Mouse (Mus musculus) kidney, embryonic 15.5 days (tissue): Measurements from ENCODE around the gene Ppp2r2c. TPM values are rescaled to one million over a fixed set of nuclear protein-coding genes. Genes with fewer than 3 reads are reported as not detected.

ENCODE experiments used
- ATAC-seq: fragments of 200-750 bp; cut with Nextera tagmentation; replicated peaks from 2 replicates; pipeline ENCODE4 v1.8.0; 2017; ENCODE audit warnings: moderate TSS enrichment; ENCODE audit not compliant: low FRiP score
- H3K27ac ChIP-seq: fragments of 300-500 bp; sonication (generic); 2 replicates; pipeline ENCODE4 v1.5.1; 2015; ENCODE audit warnings: mild to moderate bottlenecking, inconsistent platforms
- H3K27me3 ChIP-seq: fragments of 300-500 bp; sonication (generic); 2 replicates; pipeline ENCODE4 v1.6.1; 2015; ENCODE audit warnings: inconsistent platforms
- H3K36me3 ChIP-seq: fragments of 300-500 bp; sonication (generic); 2 replicates; pipeline ENCODE4 v1.6.1; 2015; ENCODE audit warnings: inconsistent platforms
- H3K4me1 ChIP-seq: fragments of 300-500 bp; sonication (generic); 2 replicates; pipeline ENCODE4 v1.6.1; 2015; ENCODE audit warnings: inconsistent platforms
- H3K4me2 ChIP-seq: fragments of 300-500 bp; sonication (generic); 2 replicates; pipeline ENCODE4 v1.6.1; 2015; ENCODE audit warnings: moderate library complexity, mild to moderate bottlenecking, inconsistent platforms
- H3K4me3 ChIP-seq: fragments of 300-500 bp; sonication (generic); replicated peaks from 2 replicates; pipeline ENCODE4 v1.5.1; 2015; ENCODE audit warnings: mild to moderate bottlenecking, inconsistent platforms
- H3K9ac ChIP-seq: fragments of 300-500 bp; sonication (generic); 2 replicates; pipeline ENCODE4 v1.6.1; 2015; ENCODE audit warnings: mild to moderate bottlenecking, inconsistent platforms
- H3K9me3 ChIP-seq: fragments of 300-500 bp; sonication (generic); replicated peaks from 2 replicates; pipeline ENCODE4 v1.6.1; 2016; ENCODE audit warnings: inconsistent platforms
- WGBS: fragments of 180-500 bp; shearing (Covaris S2); methylation state at CpG from one replicate; pipeline ENCODE4 v1.1.7; 2015; ENCODE audit warnings: mixed read lengths; 5-methylcytosine and 5-hydroxymethylcytosine counted together
- polyA plus RNA-seq: library from polyadenylated mRNA; unstranded; fragments of >200 nt; fragmentation: Nextera tagmentation; extraction: Ambion mirVana; gene quantifications from 2 replicates; pipeline ENCODE4 v1.2.1, GENCODE M21; 2015

Ppp2r2c gene
- polyA plus RNA-seq, 1 experiment from 2014 or later = 0.61 TPM

DNA sequence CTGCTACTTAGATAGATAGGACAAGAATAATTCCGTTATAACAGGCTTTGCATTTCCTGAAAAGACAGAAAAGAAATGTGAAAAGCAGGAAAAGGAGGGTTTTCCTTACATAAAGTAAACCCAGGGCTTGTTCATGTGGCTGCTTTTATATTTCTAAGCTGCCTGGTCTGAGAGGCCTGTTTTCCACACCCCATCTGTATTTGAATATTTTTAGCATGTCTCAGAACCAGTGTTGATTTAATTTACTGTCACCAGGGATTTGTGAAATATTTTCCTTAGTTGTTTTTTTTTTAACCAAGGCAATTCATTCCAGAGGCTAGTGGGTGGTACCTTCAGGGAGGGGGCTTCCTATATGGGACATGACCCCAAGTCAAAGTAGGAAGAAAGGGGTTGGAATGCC lies 26.6 kb upstream of the Ppp2r2c start:
- no peaks in the 10 kb centered on the region for H3K4me1 ChIP-seq
- WGBS = 36% methylated on average over 1 of the region's 1 CpGs
- no peaks in the 10 kb centered on the region for H3K27me3 ChIP-seq
- no peak overlapping the region for H3K4me2 ChIP-seq
- H3K36me3 ChIP-seq = no peaks in the 10 kb centered on the region
- no peak overlapping the region for H3K27ac ChIP-seq
- ATAC-seq = no peak
- H3K9me3 ChIP-seq = no peaks in the 10 kb centered on the region
- H3K4me3 ChIP-seq = no peak overlapping the region
- H3K9ac ChIP-seq = no peak overlapping the region

DNA sequence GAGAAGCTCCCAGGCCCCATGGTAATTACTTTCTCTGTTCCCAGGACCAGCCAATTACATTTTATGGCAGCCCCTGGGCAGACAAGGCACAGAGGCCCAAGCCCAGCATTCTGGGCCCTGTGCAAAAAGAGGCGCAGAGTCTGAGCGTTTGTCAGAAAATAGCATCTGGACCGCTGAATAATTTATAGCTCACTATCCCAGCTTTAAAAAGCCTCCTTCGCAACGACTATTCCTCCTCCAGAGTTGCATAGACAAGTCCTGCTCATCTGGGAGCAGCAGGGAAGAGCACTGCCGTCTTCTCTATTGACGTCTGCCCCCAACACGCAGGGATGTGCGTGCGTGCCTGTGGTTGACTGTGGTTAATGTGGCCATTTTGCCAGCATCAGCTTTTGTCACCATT lies 23.8 kb upstream of the Ppp2r2c start:
- no peaks in the 10 kb centered on the region for H3K4me1 ChIP-seq
- no peak overlapping the region for H3K27ac ChIP-seq
- 0 out of 2 replicates have a peak, but pooled peaks cover 8% of the 10 kb centered on the region for H3K27me3 ChIP-seq
- WGBS = 48% methylated on average over 10 of the region's 10 CpGs
- no peaks in the 10 kb centered on the region for H3K36me3 ChIP-seq
- H3K4me3 ChIP-seq = no peak overlapping the region
- H3K9ac ChIP-seq = no peak overlapping the region
- no peaks in the 10 kb centered on the region for H3K9me3 ChIP-seq
- ATAC-seq = no peak
- no peak overlapping the region for H3K4me2 ChIP-seq

DNA sequence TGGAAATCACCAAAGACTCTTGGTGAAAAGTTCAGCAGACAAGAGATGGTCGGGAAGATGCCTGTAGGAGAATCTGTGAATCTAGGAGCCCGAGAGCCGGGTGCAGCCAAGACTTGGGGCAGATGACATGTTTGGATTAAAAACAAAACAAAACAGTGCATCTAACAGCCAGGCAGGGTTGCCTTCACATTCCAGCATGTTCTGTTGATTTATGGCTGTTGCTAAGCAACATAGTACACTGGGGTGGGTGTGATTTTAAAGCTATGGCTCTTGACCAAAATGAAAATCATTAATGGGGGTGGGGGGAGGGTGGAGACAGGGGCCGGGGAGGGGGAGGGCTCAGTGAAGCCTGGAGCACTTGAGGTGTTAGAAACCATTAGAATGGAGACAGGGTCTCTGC lies 16.7 kb upstream of the Ppp2r2c start:
- peaks cover 20% of the 10 kb centered on the region; the same call in 1 of the 2 replicates for H3K27me3 ChIP-seq
- H3K27ac ChIP-seq = no peak overlapping the region
- no peak for ATAC-seq
- no peaks in the 10 kb centered on the region for H3K4me1 ChIP-seq
- no peaks in the 10 kb centered on the region for H3K9me3 ChIP-seq
- H3K9ac ChIP-seq = no peak overlapping the region
- WGBS = 40% methylated on average over 4 of the region's 4 CpGs
- no peaks in the 10 kb centered on the region for H3K36me3 ChIP-seq
- H3K4me3 ChIP-seq = no peak overlapping the region
- H3K4me2 ChIP-seq = no peak overlapping the region

DNA sequence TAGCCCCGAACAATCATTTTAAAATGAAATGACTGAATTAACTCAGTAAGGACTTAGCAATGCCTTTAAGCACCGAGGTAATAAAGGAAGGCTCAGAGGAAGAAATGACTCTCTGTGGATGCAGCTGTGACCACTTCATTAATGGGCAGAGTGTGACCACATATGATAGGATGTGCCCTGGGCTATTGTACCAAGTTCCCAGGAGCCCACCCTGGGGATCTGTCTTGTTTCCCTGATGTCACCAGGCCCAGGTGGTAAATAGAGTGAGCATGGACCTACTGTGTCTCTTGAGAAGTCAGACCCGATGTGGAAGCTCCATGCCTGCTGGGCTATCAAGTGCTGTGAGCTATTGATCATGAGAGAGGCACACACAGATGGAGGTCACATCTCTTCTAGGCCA lies 13.1 kb upstream of the Ppp2r2c start:
- H3K4me2 ChIP-seq = no peak overlapping the region
- no peaks in the 10 kb centered on the region for H3K36me3 ChIP-seq
- no peak overlapping the region for H3K27ac ChIP-seq
- no peaks in the 10 kb centered on the region for H3K4me1 ChIP-seq
- ATAC-seq = no peak
- no peak overlapping the region for H3K4me3 ChIP-seq
- 79% methylated on average over 3 of the region's 3 CpGs for WGBS
- no peaks in the 10 kb centered on the region for H3K9me3 ChIP-seq
- H3K9ac ChIP-seq = no peak overlapping the region
- H3K27me3 ChIP-seq = peaks cover 23% of the 10 kb centered on the region

DNA sequence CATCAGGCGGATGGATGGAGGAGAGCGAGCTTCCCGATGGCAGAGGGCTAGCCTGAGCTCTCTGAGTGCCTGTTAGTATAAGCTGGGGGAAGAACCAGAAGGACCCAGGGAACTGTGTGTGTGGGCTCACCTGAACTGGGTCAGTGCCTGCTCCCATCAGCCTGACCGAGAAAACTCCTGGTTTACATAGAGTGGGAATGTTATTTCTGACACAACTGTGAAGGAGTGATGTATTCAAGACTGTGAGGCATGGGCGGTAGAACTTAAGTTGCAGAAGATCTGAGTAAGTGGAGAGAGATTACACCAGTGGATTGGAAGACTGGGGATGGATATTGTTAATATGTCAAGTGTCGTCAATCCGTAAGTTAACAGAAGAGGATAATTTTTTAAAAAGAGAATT lies 11.8 kb upstream of the Ppp2r2c start:
- no peak for ATAC-seq
- H3K4me1 ChIP-seq = no peaks in the 10 kb centered on the region
- H3K4me3 ChIP-seq = no peak overlapping the region
- peaks cover 23% of the 10 kb centered on the region for H3K27me3 ChIP-seq
- no peak overlapping the region for H3K27ac ChIP-seq
- no peaks in the 10 kb centered on the region for H3K36me3 ChIP-seq
- no peak overlapping the region for H3K9ac ChIP-seq
- H3K9me3 ChIP-seq = no peaks in the 10 kb centered on the region
- WGBS = 93% methylated on average over 7 of the region's 7 CpGs
- no peak overlapping the region for H3K4me2 ChIP-seq

DNA sequence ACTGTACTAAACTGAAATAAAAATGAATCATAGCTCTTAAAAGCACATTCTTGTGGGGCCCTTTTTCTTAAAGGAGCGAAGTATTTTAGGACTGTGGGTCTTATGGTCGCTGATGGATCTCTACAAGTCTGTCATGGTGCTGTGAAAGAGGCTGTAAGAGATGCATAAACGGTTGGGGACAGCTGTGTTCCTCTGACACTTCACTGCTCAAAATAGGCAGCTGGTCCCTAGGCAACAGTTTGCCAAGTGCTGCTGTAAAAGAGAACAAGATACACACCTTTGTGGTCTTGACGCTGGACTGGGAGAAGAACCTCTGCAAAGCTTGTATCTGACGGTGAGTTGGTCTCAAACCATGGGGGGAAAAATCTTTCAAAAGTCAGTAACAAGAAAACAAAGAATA lies 10.8 kb upstream of the Ppp2r2c start:
- no peaks in the 10 kb centered on the region for H3K4me1 ChIP-seq
- no peak for ATAC-seq
- WGBS = 69% methylated on average over 5 of the region's 5 CpGs
- H3K4me3 ChIP-seq = no peak overlapping the region
- H3K4me2 ChIP-seq = no peak overlapping the region
- no peaks in the 10 kb centered on the region for H3K36me3 ChIP-seq
- no peak overlapping the region for H3K27ac ChIP-seq
- H3K9me3 ChIP-seq = no peaks in the 10 kb centered on the region
- H3K9ac ChIP-seq = no peak overlapping the region
- peaks cover 23% of the 10 kb centered on the region for H3K27me3 ChIP-seq

DNA sequence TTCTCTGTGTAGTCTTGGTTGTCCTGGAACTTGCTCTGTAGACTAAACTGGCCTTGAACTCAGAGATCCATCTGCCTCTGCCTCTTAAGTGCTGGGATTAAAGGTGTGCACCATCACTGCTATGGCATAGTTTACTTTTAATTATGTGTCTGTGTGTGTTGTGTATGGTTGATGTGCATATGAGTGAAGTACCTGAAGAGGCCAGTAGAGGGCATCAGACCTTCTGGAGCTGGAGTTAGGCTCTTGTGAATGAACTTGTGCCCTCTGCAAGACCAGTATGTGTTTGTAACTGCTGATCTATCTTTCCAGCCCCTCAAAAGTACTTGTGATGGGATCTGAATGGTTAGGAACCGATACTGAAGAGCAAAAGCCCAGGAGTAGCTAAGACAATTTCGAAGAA lies 7.2 kb upstream of the Ppp2r2c start:
- WGBS = 91% methylated on average over 2 of the region's 2 CpGs
- no peak for ATAC-seq

DNA sequence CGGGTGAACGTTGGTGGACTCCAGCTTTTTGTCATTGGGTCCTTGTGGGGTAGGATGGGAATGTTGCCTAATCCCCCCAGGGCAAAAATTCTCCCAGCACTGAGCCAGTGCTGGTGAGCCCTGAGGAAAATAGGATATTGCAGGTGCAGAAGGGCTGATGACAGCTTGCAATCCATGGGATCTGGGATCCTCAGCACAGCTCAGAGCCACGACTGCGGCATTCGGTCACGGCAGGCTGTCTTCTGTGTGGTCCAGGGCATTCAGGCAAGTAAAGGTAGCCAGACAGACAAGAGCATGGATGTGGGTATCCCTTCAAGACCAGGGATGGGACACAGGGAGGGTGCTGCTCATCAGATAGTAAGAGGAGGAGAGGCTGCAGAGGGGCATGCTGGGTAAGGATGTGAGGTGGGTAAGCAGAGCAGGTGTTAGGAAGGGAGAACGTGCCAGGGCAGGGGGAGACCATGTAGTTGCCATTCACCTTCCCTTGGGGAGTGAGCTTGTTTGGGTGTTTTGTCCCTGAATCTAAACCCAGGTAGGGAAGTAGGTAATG lies 1.5 kb upstream of the Ppp2r2c start:
- Histone ChIP-seq H3K4me2 (no peak overlapping the region), H3K9ac (no peak overlapping the region), H3K27me3 (peaks cover 90% of the 10 kb centered on the region), H3K9me3 (no peaks in the 10 kb centered on the region), H3K36me3 (no peaks in the 10 kb centered on the region), H3K27ac (no peak overlapping the region), H3K4me1 (peaks cover 23% of the 10 kb centered on the region), H3K4me3 (no peak overlapping the region)
- 71% methylated on average over 7 of the region's 7 CpGs for WGBS
- ATAC-seq = no peak

More for the DNA sequence above, 7.2 kb upstream of the Ppp2r2c start:
- Histone ChIP-seq H3K27ac (no peak overlapping the region), H3K27me3 (peaks cover 47% of the 10 kb centered on the region), H3K36me3 (no peaks in the 10 kb centered on the region), H3K9ac (no peak overlapping the region), H3K4me2 (no peak overlapping the region), H3K9me3 (no peaks in the 10 kb centered on the region), H3K4me3 (no peak overlapping the region), H3K4me1 (no peaks in the 10 kb centered on the region)

DNA sequence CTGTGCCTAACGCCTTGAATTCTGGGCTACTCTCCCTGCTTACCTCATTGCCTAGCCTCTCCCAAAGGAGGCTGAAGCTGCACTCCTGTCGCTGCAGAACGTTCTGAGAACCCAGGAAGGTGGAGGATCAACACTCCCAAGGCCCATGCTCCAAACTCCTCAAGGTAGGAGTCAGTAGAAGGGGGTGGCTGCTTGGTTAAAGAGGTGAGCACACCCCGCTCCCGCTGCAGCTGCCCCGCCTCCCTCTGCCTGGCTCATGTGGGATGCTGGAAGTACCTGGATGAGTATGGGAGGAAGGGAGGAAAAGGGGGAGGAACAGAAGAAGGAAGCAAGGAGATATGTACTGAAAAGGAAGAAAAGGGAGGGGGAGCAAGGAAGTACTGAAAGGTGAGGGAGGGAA lies 752 bp upstream of the Ppp2r2c start:
- no peak for ATAC-seq
- Histone ChIP-seq H3K4me3 (no peak overlapping the region), H3K4me1 (peaks cover 23% of the 10 kb centered on the region), H3K9ac (no peak overlapping the region), H3K36me3 (no peaks in the 10 kb centered on the region), H3K4me2 (no peak overlapping the region), H3K27ac (no peak overlapping the region), H3K27me3 (peaks cover 97% of the 10 kb centered on the region), H3K9me3 (no peaks in the 10 kb centered on the region)
- WGBS = 7% methylated on average over 6 of the region's 6 CpGs

DNA sequence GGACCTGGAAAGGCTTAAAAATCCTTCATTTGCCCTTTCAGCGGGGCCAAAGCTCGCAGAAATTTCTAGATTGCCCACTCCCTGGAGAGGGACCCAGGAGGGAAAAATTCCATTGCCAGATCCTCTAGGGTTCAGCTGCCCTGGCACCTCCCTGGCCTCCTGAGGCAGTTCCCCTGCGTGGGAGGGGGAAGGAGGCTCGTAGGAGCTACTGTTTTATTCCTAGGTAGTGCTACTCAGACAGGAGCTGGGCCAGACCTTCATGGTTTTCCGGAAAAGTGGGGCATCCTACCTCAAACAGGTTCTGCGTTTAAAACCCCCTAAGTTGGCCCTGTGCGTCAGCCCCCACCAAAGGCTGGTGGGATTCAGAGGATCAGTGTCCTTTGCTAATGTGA lies 869 bp downstream of the Ppp2r2c start:
- Histone ChIP-seq H3K27me3 (peaks cover 99% of the 10 kb centered on the region), H3K9ac (no peak overlapping the region), H3K4me2 (peak overlapping the region; percentile 88), H3K4me3 (peak overlapping the region; percentile 46), H3K4me1 (peaks cover 23% of the 10 kb centered on the region), H3K9me3 (no peaks in the 10 kb centered on the region), H3K36me3 (no peaks in the 10 kb centered on the region), H3K27ac (no peak overlapping the region)
- WGBS = 1% methylated on average over 7 of the region's 7 CpGs
- ATAC-seq = no peak

DNA sequence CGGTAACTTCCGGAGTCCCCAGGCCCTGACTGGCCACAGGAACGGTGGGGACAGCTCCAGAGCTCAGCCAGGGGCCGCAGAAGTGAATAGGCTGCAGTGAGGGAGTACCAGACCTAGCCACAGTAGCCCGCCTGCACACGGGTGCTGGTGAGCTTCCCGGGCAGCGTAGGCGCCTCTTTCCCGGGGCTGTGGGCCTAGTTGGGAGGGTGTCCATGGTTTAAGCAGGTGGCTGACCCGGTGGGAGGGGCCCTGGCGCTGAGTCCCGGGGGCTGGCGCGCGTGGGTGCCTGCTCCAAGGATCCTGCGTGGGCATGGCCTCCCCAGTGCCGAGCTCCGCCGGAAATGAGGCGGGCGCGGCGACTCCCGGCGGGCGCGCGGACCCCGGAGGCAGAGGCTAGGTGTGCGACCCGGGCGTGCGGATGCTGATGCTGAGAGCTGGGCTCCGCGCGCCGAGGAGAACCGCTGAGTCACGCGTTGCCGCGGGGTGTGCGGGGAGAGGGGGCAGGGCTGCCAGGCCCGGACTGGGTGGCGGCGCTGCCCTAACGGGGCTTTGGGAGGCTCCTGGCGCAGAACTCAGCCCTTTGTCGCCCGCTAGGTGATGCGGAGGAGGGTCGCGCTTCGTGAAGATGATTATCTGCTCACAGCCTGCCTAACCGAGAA lies 1.4 kb downstream of the Ppp2r2c start:
- Histone ChIP-seq H3K9me3 (no peaks in the 10 kb centered on the region), H3K9ac (no peak overlapping the region; the same call in 1 of the 2 replicates), H3K4me3 (peak overlapping the region; percentile 46), H3K4me1 (peaks cover 23% of the 10 kb centered on the region), H3K27ac (no peak overlapping the region), H3K4me2 (peak overlapping the region; percentile 88), H3K36me3 (no peaks in the 10 kb centered on the region), H3K27me3 (peaks cover 99% of the 10 kb centered on the region)
- 0 out of 2 replicates have a peak, but pooled peaks have one; percentile 23 for ATAC-seq
- 0% methylated on average over 54 of the region's 56 CpGs for WGBS

DNA sequence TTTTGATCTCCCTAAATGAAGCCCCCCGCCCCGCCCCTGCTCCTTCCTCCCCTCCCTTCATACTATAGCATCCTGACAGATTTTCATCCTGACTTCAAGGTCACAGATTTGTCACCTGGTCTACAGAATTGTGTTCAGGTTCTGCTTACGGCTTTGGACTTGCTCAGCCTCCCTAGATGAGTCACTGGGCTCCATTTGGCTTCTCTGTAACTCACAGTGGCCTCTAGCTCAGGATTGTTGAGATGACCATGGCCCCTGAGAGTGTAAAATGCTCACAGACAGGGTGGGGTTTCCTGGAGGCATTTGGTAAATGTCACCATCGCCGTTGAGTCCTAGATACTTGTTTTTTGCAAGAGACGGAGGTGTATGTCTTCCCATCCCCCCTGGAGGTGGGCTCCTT lies 2.6 kb downstream of the Ppp2r2c start:
- Histone ChIP-seq H3K9me3 (no peaks in the 10 kb centered on the region), H3K27ac (no peak overlapping the region), H3K4me3 (no peak overlapping the region), H3K27me3 (peaks cover 99% of the 10 kb centered on the region), H3K4me2 (no peak overlapping the region), H3K9ac (no peak overlapping the region), H3K4me1 (peaks cover 23% of the 10 kb centered on the region), H3K36me3 (no peaks in the 10 kb centered on the region)
- WGBS = 76% methylated on average over 6 of the region's 6 CpGs
- no peak for ATAC-seq

DNA sequence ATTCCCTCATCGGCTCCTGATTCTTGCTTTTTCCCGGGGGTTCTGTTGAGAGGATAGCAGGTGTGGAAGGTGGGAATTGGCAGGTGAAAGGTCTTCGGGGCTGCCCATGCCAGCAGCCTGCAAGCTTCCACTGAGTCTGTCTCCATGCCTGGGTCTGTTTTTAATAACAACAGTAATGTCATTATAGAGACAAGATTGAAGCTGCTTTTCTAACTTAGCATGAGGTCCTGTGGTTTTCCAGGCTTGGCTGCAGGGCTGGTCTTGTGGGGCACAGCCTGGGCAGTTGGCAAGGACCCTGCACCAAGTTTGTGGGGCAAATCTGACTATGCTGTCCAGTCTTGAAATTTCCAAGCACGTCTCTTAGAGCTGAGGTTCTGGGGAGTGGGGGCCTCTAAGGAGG lies 7.6 kb downstream of the Ppp2r2c start:
- 75% methylated on average over 4 of the region's 4 CpGs for WGBS

More for the DNA sequence above, 7.6 kb downstream of the Ppp2r2c start:
- ATAC-seq = no peak
- no peak overlapping the region for H3K4me2 ChIP-seq
- H3K9me3 ChIP-seq = no peaks in the 10 kb centered on the region
- no peak overlapping the region for H3K27ac ChIP-seq
- no peak overlapping the region for H3K4me3 ChIP-seq
- no peak overlapping the region for H3K9ac ChIP-seq
- H3K36me3 ChIP-seq = no peaks in the 10 kb centered on the region
- peaks cover 52% of the 10 kb centered on the region for H3K27me3 ChIP-seq
- no peaks in the 10 kb centered on the region for H3K4me1 ChIP-seq
